Mouse (Mus musculus): Measurements from ENCODE around the gene Cpa4.

Gene Cpa4

GRCm38 (mm10) chr6:30591851-30592404 is 23.8 kb downstream of the Cpa4 start:
- DNase-seq: no peak

DNA sequence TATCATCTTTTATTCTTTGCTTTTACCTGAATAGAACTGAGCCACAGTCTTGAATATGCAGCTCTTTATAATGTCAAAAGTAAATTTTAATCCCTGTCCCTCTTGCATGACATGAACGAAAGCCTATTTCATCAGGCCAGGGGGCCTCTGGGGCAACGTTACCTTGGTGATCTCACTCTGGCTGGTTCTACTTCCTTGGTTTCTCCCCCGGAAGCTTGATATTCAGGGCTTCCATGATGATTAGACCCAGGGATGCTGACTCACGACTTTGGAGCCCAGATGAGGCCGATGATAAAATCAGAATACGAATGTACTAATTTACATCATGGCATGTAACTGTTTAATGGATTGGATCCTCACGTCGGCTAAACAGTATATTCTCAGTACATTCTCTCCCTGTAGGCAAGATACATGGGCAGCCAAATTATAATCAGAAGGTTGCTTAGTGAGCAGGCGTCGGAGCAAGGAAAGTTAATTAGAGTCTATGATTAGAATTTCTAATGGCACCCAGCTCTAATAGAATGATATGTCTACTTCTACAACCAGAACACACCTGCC is 24.3 kb downstream of the Cpa4 start:
- DNase-seq: no peak

DNA sequence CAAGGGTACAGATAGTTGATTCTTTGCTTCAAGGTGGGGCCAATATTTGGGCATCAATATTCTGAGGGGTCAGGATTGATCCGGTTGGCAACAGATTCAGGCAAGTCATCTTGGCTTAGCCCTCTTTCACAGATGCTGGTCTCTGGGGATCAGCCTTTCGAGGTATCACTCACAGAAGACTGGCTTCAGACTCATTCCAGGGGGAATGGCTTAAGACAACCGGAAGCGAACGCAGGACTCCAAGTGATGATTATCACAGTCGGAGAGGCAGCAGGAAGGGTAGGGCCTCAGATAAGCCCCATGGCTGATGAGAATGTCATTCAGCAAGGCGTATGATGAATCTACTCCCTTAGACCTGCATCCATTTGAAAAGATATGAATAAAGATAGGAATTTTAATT is 26.2 kb downstream of the Cpa4 start:
- DNase-seq: no peak

GRCm38 (mm10) chr6:30596230-30596898 is 28.2 kb downstream of the Cpa4 start:
- DNase-seq: no peak

- no peak for DNase-seq
Observed at GRCm38 (mm10) chr6:30600033-30600432, 31.9 kb downstream of the Cpa4 start.

DNA sequence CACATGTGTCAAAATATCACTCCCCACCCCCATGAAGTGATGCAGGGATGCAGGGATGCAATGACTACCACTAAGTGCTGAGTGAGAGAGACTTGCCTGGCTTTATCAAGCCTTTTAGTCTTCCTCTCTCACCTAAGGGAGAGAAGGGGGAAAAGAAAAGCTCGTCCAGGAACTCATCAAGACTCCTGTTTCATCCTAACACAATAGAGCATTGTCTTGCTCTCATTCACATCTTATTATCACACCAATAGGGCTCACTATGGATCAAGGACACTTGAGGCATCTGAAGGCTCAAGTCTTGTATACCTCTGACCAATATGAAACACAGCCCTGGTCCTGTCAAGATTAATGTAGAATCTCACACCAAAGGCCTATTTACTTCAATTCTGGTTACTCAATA is 32.8 kb downstream of the Cpa4 start:
- DNase-seq: no peak

DNA sequence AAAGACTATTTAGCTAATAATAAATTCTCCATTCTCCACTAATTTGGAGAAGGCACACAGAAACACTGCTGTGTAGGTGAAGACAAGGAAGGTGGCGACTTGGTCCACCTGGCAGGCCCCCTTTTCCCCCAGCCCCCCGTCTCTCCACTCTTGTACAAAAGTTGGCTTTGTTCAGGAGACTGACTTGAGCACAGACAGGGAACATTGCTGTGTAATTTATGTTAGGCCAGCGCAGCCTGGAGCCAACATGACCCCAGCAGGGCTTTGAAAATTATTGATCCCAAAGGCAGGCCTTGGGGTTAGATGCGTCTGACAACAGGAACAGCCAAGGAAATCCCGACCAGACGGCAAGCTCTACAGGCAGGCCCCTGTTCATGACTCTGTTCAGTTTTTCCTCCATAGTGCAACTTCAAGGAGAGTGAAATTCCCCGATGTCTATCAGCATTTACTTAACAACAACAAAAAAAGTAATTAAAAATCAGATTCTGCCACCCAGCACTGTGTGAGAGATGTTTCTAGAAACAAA is 36.2 kb downstream of the Cpa4 start:
- no peak for DNase-seq

DNA sequence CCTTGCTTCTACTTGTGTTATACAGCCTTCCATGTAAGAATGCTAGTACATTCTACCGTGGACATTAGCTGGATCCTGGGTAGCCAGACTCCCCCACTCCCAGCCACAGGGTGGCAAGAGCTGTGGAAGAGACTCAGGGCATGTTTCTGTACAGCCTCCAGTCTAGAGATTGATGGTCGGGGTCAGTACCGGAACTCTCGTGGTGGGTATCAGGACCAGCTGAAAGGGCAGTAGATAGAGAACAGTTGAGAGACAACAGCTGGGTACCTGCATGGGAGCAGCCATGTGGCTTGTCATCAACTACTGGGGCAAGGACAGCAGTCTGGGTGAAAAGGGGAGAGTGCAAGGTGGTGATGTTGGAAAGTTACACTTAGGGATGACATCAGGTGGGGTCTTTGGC is 36.9 kb downstream of the Cpa4 start:
- DNase-seq: no peak

GRCm38 (mm10) chr6:30605672-30606071 is 37.5 kb downstream of the Cpa4 start:
- no peak for DNase-seq

- no peak for DNase-seq
Observed at GRCm38 (mm10) chr6:30610710-30611109, 42.5 kb downstream of the Cpa4 start, which contains the start of gene Cpa5. Cpa5 (plus strand) TSS chr6:30611010.

DNA sequence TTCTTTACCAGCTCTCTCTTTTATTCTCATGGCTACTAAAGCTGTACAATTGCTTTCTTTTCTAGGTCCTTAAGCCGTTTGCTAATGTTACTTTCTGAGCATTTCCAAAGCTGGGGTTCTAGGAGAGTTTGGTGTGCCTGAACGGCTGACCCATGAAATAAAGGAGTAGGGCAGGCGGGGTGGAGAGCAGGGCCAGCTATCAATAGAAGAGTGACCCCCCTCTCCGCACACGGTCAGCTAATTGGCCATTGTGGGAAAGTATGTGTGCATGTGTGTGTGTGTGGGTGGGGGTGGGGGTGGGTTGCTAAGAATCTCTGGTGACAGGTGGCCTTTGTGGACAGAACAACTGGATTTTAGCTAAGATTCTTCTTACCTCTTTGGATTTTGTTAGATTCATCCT is 43.0 kb downstream of the Cpa4 start:
- DNase-seq: no peak

- no peak for DNase-seq
Observed at GRCm38 (mm10) chr6:30614251-30614650, 46.1 kb downstream of the Cpa4 start.

DNA sequence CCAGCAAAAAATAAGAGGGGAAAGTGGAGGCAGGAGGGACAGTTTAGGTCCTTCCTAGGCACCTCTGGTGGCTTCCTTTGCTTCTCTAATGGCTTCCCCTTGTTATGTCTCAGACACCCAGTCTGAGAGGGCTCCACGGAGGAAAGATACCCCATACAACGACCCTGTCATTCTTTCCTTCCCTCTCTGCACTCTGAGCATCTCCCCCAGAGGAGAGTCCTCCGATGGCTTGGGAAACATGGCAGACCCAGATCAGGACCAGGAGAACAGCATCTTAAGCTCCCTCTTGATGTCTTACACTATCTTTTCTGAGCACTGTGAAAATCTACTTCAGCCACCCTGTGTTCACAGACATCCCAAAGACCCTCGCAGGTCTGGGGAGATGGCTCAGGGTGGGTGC is 47.6 kb downstream of the Cpa4 start:
- DNase-seq: no peak

- DNase-seq: no peak
Observed at GRCm38 (mm10) chr6:30616491-30616941, 48.3 kb downstream of the Cpa4 start.

- DNase-seq: peak; percentile 20 to 23
Observed at GRCm38 (mm10) chr6:30617020-30617958, 49.1 kb downstream of the Cpa4 start.

GRCm38 (mm10) chr6:30617959-30618590 is 49.9 kb downstream of the Cpa4 start:
- DNase-seq: peak; percentile 57 to 64

GRCm38 (mm10) chr6:30618735-30619134 is 50.6 kb downstream of the Cpa4 start:
- no peak for DNase-seq

- no peak for DNase-seq
Observed at GRCm38 (mm10) chr6:30619606-30620005, 51.4 kb downstream of the Cpa4 start.

- no peak for DNase-seq
Observed at GRCm38 (mm10) chr6:30620591-30620990, 52.4 kb downstream of the Cpa4 start.

- DNase-seq: no peak
Observed at GRCm38 (mm10) chr6:30620994-30621393, 52.8 kb downstream of the Cpa4 start.

DNA sequence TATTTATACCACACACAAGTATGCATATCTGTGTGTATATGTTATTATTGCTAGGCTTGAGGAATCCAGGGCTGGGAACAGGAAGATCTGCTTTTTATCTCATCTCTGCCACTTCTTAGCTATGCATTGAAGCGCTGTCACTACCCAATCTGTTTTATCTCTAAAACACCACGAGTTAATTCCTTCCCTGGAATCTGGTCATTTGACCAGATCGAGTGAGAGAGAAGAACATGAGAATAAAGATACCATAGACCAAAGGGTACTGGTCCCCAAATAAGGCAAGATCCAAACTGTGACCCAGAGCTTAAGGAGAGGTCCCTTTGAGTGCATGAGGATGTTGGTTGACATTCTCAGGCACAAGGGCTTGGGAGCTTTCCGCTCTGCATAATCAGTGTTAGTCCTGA is 53.8 kb downstream of the Cpa4 start:
- DNase-seq: no peak

GRCm38 (mm10) chr6:30624763-30625162 is 56.6 kb downstream of the Cpa4 start:
- DNase-seq: no peak

DNA sequence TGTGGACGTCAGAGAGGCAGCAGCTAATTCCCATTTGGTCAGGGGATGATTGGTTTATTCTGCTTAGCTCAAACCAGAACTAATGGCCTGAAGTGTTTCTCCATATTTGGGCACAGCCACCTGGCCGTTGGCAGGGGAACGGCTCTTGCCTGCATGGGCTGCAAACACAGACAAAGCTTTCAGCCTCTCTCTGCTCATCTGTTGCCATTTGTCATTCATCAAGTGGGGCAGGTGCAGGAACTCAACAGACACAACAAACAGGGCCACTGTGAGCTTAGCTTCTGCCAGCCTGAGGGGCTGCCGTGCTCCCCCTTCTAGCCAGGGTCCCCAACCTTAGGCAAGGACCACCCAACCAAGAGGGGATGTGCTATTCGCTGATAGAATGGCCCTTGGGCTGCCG is 60.0 kb downstream of the Cpa4 start:
- DNase-seq: peak; percentile 59 to 65

Measured in cerebellum, postnatal 14 days (tissue).